ENCODE assay signal across 26 mouse cellular contexts in the genomic region with DNA sequence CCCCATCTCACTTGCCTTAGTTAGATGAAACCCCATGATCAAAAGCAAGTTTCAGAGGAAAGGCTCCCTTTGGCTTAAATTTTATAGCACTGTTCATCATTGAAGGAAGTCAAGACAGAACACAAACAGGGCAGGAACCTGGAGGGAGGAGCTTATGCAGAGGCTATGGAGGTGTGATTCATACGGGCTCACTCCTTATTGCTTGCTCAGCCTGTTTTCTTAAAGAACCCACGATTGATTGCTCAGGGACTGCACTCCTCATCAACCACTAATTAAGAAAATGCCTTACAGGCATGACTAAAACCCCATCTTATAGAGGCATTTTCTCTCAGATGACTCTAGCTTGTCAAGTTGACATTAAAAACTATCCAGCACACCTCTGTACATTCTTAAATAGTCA.
DNase-seq lines count a peak whose midpoint lies in the region; ATAC-seq and TF ChIP-seq lines count a peak whose summit lies in the region.
"Had no signal": no experiment of that assay in that cellular context is flagged by ENCODE, and none has a peak within 500 bp of the region (broad histone marks: within the 10 kb centered on the region; RNA-seq: fewer than 3 reads in every experiment).

No protein-coding gene starts in this region.

- no peak for TF ChIP-seq EP300 in stomach, postnatal 0 days (optimal IDR thresholded peaks at IDR 0.05)

- H3K27ac ChIP-seq in hindbrain, embryonic 16.5 days (ENCODE audit: low read depth, low read length): no peak overlapping the region
- H3K27ac ChIP-seq in hindbrain, postnatal 0 days: no peak overlapping the region
- H3K27ac ChIP-seq in stomach, postnatal 0 days (replicated peaks): no peak overlapping the region
- H3K27ac ChIP-seq: embryonic facial prominence, embryonic 13.5 days; forebrain, embryonic 10.5 days; forebrain, embryonic 12.5 days had no signal

- 70% methylated on average over 2 of the region's 2 CpGs for WGBS in hindbrain, embryonic 16.5 days
- 55% methylated on average over 2 of the region's 2 CpGs for WGBS in hindbrain, postnatal 0 days
- 53% methylated on average over 2 of the region's 2 CpGs for WGBS in stomach, postnatal 0 days

- H3K27me3 ChIP-seq in hindbrain, embryonic 16.5 days (replicated peaks; ENCODE audit: control insufficient read depth, insufficient read depth, low read length): no peaks in the 10 kb centered on the region
- H3K27me3 ChIP-seq in hindbrain, postnatal 0 days (ENCODE audit: insufficient read depth, low read length): no peaks in the 10 kb centered on the region
- H3K27me3 ChIP-seq in stomach, postnatal 0 days (ENCODE audit: control insufficient read depth, insufficient read depth, low read length): no peaks in the 10 kb centered on the region
- H3K27me3 ChIP-seq: CH12.LX; embryonic facial prominence, embryonic 13.5 days; forebrain, embryonic 12.5 days had no signal

- no peak overlapping the region for H3K4me2 ChIP-seq in hindbrain, embryonic 16.5 days (ENCODE audit: low read length)
- H3K4me2 ChIP-seq in hindbrain, postnatal 0 days (ENCODE audit: low read depth, low read length): no peak overlapping the region
- no peak overlapping the region for H3K4me2 ChIP-seq in stomach, postnatal 0 days (replicated peaks; ENCODE audit: low read depth)
- H3K4me2 ChIP-seq: embryonic facial prominence, embryonic 13.5 days; forebrain, embryonic 12.5 days had no signal

- 0 out of 2 replicates have a peak, but pooled peaks cover 2% of the 10 kb centered on the region for H3K4me1 ChIP-seq in hindbrain, embryonic 16.5 days (ENCODE audit: control insufficient read depth, insufficient read depth, low read depth, low read length)
- H3K4me1 ChIP-seq in hindbrain, postnatal 0 days (ENCODE audit: insufficient read depth, low read length): no peaks in the 10 kb centered on the region
- no peaks in the 10 kb centered on the region; the same call in 1 of the 2 replicates for H3K4me1 ChIP-seq in stomach, postnatal 0 days (replicated peaks; ENCODE audit: control insufficient read depth, insufficient read depth)
- H3K4me1 ChIP-seq: embryonic facial prominence, embryonic 13.5 days; forebrain, embryonic 10.5 days; forebrain, embryonic 12.5 days had no signal

- no peak for TF ChIP-seq CTCF in hindbrain, postnatal 0 days (IDR thresholded peaks at IDR 0.05; ENCODE audit: low read depth)
- TF ChIP-seq CTCF in stomach, postnatal 0 days (IDR thresholded peaks at IDR 0.05; ENCODE audit: low read depth): no peak

- H3K9ac ChIP-seq in hindbrain, embryonic 16.5 days (ENCODE audit: low read depth, low read length): no peak overlapping the region
- no peak overlapping the region for H3K9ac ChIP-seq in hindbrain, postnatal 0 days (replicated peaks; ENCODE audit: low read length)
- no peak overlapping the region for H3K9ac ChIP-seq in stomach, postnatal 0 days (ENCODE audit: low read length)
- H3K9ac ChIP-seq: embryonic facial prominence, embryonic 13.5 days; forebrain, embryonic 12.5 days had no signal

- no peak overlapping the region for H3K4me3 ChIP-seq in hindbrain, embryonic 16.5 days (ENCODE audit: low read length)
- no peak overlapping the region for H3K4me3 ChIP-seq in hindbrain, postnatal 0 days (ENCODE audit: low read length)
- no peak overlapping the region for H3K4me3 ChIP-seq in stomach, postnatal 0 days (ENCODE audit: low read depth, low read length)
- H3K4me3 ChIP-seq: embryonic facial prominence, embryonic 13.5 days; erythroblast, embryonic 14.5 days; forebrain, embryonic 10.5 days; forebrain, embryonic 12.5 days had no signal

- H3K36me3 ChIP-seq in hindbrain, embryonic 16.5 days (ENCODE audit: control insufficient read depth, insufficient read depth, low read length): no peaks in the 10 kb centered on the region
- H3K36me3 ChIP-seq in hindbrain, postnatal 0 days (ENCODE audit: insufficient read depth, low read length): no peaks in the 10 kb centered on the region
- H3K36me3 ChIP-seq in stomach, postnatal 0 days (ENCODE audit: control insufficient read depth, insufficient read depth, low read length): no peaks in the 10 kb centered on the region
- H3K36me3 ChIP-seq: embryonic facial prominence, embryonic 13.5 days; forebrain, embryonic 10.5 days; forebrain, embryonic 12.5 days; G1E had no signal

- H3K9me3 ChIP-seq in hindbrain, embryonic 16.5 days (ENCODE audit: control insufficient read depth, low read length): no peaks in the 10 kb centered on the region
- H3K9me3 ChIP-seq in hindbrain, postnatal 0 days (ENCODE audit: low read length): no peaks in the 10 kb centered on the region
- no peaks in the 10 kb centered on the region for H3K9me3 ChIP-seq in stomach, postnatal 0 days (ENCODE audit: control insufficient read depth, low read length)
- H3K9me3 ChIP-seq: embryonic facial prominence, embryonic 13.5 days; forebrain, embryonic 10.5 days; forebrain, embryonic 12.5 days; G1E had no signal

- peak; percentile 45; the same call in 1 of the 2 replicates for ATAC-seq in hindbrain, embryonic 16.5 days
- ATAC-seq in hindbrain, postnatal 0 days: no peak
- ATAC-seq in stomach, postnatal 0 days (ENCODE audit: low FRiP score, low TSS enrichment): peak; percentile 71; the same call in 1 of the 2 replicates
- no peak for ATAC-seq in frontal cortex, adult (ENCODE audit: low TSS enrichment)
- ATAC-seq: CD4-positive, CD25-positive, alpha-beta regulatory T cell, adult 4 months; forebrain, embryonic 14.5 days; forebrain, embryonic 16.5 days had no signal

- no peak for DNase-seq in hindbrain, postnatal 0 days (ENCODE audit: low spot score)
- DNase-seq in urinary bladder, postnatal 14 days (ENCODE audit: low spot score): peak; percentile 19
- DNase-seq in urinary bladder, postnatal 36 days (ENCODE audit: low spot score in 2 of 2): no peak
- peak; percentile 38 for DNase-seq in NIH3T3 (ENCODE audit: low read depth)
- no peak for DNase-seq in stomach, postnatal 0 days (ENCODE audit: low spot score)
- no peak for DNase-seq in frontal cortex, postnatal 14 days (ENCODE audit: low spot score in 2 of 2)
- DNase-seq: adrenal gland, adult 2 months; adrenal gland, postnatal 10 days; adrenal gland, postnatal 25 days; B cell, adult 2 months; cerebellum, adult 11 months; cerebellum, adult 18-20 months; cerebellum, adult 8-10 months; cerebellum, postnatal 10 days; cerebellum, postnatal 25 days had no signal

Comparison
In these comparisons a context has a peak if more than half of its experiments do, and no peak if none do; other contexts are left out.
1. ATAC-seq: peak in hindbrain, embryonic 16.5 days (single experiment) and stomach, postnatal 0 days (single experiment); none in hindbrain, postnatal 0 days (single experiment) and frontal cortex, adult (single experiment).
2. DNase-seq: peak in urinary bladder, postnatal 14 days (single experiment) and NIH3T3 (single experiment); none in hindbrain, postnatal 0 days (single experiment), urinary bladder, postnatal 36 days (0 of 2), stomach, postnatal 0 days (single experiment) and frontal cortex, postnatal 14 days (0 of 2).